Mouse (Mus musculus) intestine, postnatal 0 days (tissue): ENCODE results near the gene Rnf4. TPM values are rescaled to one million over a fixed set of nuclear protein-coding genes. Genes with fewer than 3 reads are reported as not detected.

Experiments used
- ATAC-seq: fragments of 200-750 bp; cut with Nextera tagmentation; 2 replicates; pipeline ENCODE4 v1.8.0; 2017; ENCODE audit warnings: mild to moderate bottlenecking, moderate TSS enrichment, moderate library complexity
- H3K27ac ChIP-seq: fragments of 300-500 bp; sonication (generic); 2 replicates; pipeline ENCODE4 v1.5.1; 2014; ENCODE audit warnings: mild to moderate bottlenecking, low read depth, low read length, moderate library complexity
- H3K27me3 ChIP-seq: fragments of 300-500 bp; sonication (generic); replicated peaks from 2 replicates; pipeline ENCODE4 v1.6.1; 2014; ENCODE audit warnings: low read length, mixed read lengths; ENCODE audit not compliant: control insufficient read depth, insufficient read depth
- H3K36me3 ChIP-seq: fragments of 300-500 bp; sonication (generic); 2 replicates; pipeline ENCODE4 v1.6.1; 2014; ENCODE audit warnings: mild to moderate bottlenecking, moderate library complexity; ENCODE audit not compliant: control insufficient read depth, insufficient read depth
- H3K4me1 ChIP-seq: fragments of 300-500 bp; sonication (generic); replicated peaks from 2 replicates; pipeline ENCODE4 v1.6.1; 2014; ENCODE audit warnings: antibody characterized with exemption, low read length, mixed read lengths; ENCODE audit not compliant: control insufficient read depth, insufficient read depth
- H3K4me2 ChIP-seq: fragments of 300-500 bp; sonication (generic); replicated peaks from 2 replicates; pipeline ENCODE4 v1.6.1; 2014; ENCODE audit warnings: low read depth, mild to moderate bottlenecking, moderate library complexity
- H3K4me3 ChIP-seq: fragments of 300-500 bp; sonication (generic); 2 replicates; pipeline ENCODE4 v1.5.1; 2014; ENCODE audit warnings: low read depth, low read length
- H3K9ac ChIP-seq: fragments of 300-500 bp; sonication (generic); 2 replicates; pipeline ENCODE4 v1.6.1; 2014; ENCODE audit warnings: mild to moderate bottlenecking, low read depth, low read length
- H3K9me3 ChIP-seq: fragments of 300-500 bp; sonication (generic); 2 replicates; pipeline ENCODE4 v1.6.1; 2016; ENCODE audit warnings: mixed run types; ENCODE audit not compliant: control insufficient read depth
- CTCF ChIP-seq: sonication (generic); IDR thresholded peaks from 2 replicates; pipeline ENCODE4 v1.5.1; 2016; ENCODE audit warnings: low read depth, mild to moderate bottlenecking, control low read depth, antibody characterized with exemption, moderate library complexity
- WGBS: fragments of 180-500 bp; shearing (Covaris S2); extraction: QIAGEN DNeasy Blood & Tissue Kit; methylation state at CpG from one replicate; pipeline ENCODE4 v1.1.7; 2014; 5-methylcytosine and 5-hydroxymethylcytosine counted together
- polyA plus RNA-seq: library from polyadenylated mRNA; unstranded; fragments of >200 nt; fragmentation: Nextera tagmentation; extraction: Ambion mirVana; gene quantifications from 2 replicates; pipeline ENCODE4 v1.2.1, GENCODE M21; 2015

Gene Rnf4
- polyA plus RNA-seq, 1 experiment from 2014 or later = 62.3 TPM

- H3K9me3 ChIP-seq = no peaks in the 10 kb centered on the region
- no peaks in the 10 kb centered on the region for H3K27me3 ChIP-seq
- WGBS = 79% methylated on average over 2 of the region's 2 CpGs
- H3K4me3 ChIP-seq = no peak overlapping the region
- H3K9ac ChIP-seq = no peak overlapping the region
- H3K36me3 ChIP-seq = no peaks in the 10 kb centered on the region
- no peak overlapping the region for H3K27ac ChIP-seq
- no peak for TF ChIP-seq CTCF
- no peak for ATAC-seq
- H3K4me2 ChIP-seq = no peak overlapping the region
- no peaks in the 10 kb centered on the region for H3K4me1 ChIP-seq
Observed at GRCm38 (mm10) chr5:34395850-34396540, 59.9 kb downstream of the Rnf4 start.

- H3K4me1 ChIP-seq = no peaks in the 10 kb centered on the region
- TF ChIP-seq CTCF = peak; percentile 44
- H3K4me3 ChIP-seq = no peak overlapping the region
- ATAC-seq = no peak
- WGBS = 90% methylated on average over 2 of the region's 2 CpGs
- H3K36me3 ChIP-seq = no peaks in the 10 kb centered on the region
- H3K9me3 ChIP-seq = no peaks in the 10 kb centered on the region
- no peak overlapping the region for H3K4me2 ChIP-seq
- H3K9ac ChIP-seq = no peak overlapping the region
- H3K27me3 ChIP-seq = no peaks in the 10 kb centered on the region
- H3K27ac ChIP-seq = no peak overlapping the region
Observed at GRCm38 (mm10) chr5:34397866-34398265, 61.8 kb downstream of the Rnf4 start.

- no peak overlapping the region for H3K9ac ChIP-seq
- H3K9me3 ChIP-seq = no peaks in the 10 kb centered on the region
- ATAC-seq = no peak
- H3K27me3 ChIP-seq = no peaks in the 10 kb centered on the region
- H3K4me2 ChIP-seq = no peak overlapping the region
- no peaks in the 10 kb centered on the region for H3K4me1 ChIP-seq
- H3K4me3 ChIP-seq = no peak overlapping the region
- 60% methylated on average over 1 of the region's 1 CpGs for WGBS
- H3K36me3 ChIP-seq = no peaks in the 10 kb centered on the region
- H3K27ac ChIP-seq = no peak overlapping the region
- no peak for TF ChIP-seq CTCF
Observed at GRCm38 (mm10) chr5:34398326-34398725, 62.2 kb downstream of the Rnf4 start.

Other genes starting within 250 kb of the Rnf4 start
- gene Poln, start 166.8 kb upstream of the Rnf4 start, polyA plus RNA-seq = 0.41 TPM in 1 of 2 replicates, not detected in the other
- 9.6 and 10.1 TPM in 2 replicates for gene Haus3, start 166.8 kb upstream of the Rnf4 start, polyA plus RNA-seq
- gene Mxd4, start 148.6 kb upstream of the Rnf4 start, polyA plus RNA-seq = 14.1 and 17.7 TPM in 2 replicates
- gene Zfyve28, start 47.8 kb upstream of the Rnf4 start, polyA plus RNA-seq = 0.05 and 0.07 TPM in 2 replicates
- not detected in 2 replicates for gene Cfap99, start 47.7 kb upstream of the Rnf4 start, polyA plus RNA-seq
- 4.3 and 5.6 TPM in 2 replicates for gene Fam193a, start 33.6 kb downstream of the Rnf4 start, polyA plus RNA-seq
- gene Tnip2, start 177.7 kb downstream of the Rnf4 start, polyA plus RNA-seq = 8.9 and 10.3 TPM in 2 replicates
- 3.6 and 6.1 TPM in 2 replicates for gene Sh3bp2, start 189.5 kb downstream of the Rnf4 start, polyA plus RNA-seq
- gene Add1, start 237.4 kb downstream of the Rnf4 start, polyA plus RNA-seq = 59.4 and 62.7 TPM in 2 replicates